Mouse (Mus musculus): ENCODE results near the gene Tdrd1.

Tdrd1 gene

GRCm38 (mm10) chr19:56828305-56828704 lies 2.3 kb downstream of the Tdrd1 start:
- no peak for DNase-seq (ENCODE audit: low read depth, low spot score)

DNA sequence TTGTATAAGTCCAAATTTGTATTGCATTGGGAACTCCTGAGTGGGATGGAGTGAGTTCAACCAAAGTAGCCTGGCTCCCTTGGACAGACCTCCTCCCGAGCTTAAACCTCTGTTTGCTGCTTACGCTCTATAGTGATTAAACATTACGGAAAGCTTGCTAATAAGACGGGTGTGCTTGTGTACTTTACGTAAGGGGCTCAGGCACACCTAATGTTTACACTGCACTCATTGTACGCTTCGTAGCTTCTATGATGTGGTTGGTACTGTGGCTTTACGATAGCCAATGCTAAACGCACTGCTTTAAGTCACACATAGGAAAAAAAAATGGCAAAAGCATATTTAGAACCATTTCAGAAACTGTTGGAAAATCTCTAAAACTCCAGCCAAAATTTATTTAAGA lies 3.3 kb downstream of the Tdrd1 start:
- DNase-seq (ENCODE audit: low read depth, low spot score), result no peak

GRCm38 (mm10) chr19:56830163-56830562 lies 4.2 kb downstream of the Tdrd1 start:
- no peak for DNase-seq (ENCODE audit: low read depth, low spot score)

DNA sequence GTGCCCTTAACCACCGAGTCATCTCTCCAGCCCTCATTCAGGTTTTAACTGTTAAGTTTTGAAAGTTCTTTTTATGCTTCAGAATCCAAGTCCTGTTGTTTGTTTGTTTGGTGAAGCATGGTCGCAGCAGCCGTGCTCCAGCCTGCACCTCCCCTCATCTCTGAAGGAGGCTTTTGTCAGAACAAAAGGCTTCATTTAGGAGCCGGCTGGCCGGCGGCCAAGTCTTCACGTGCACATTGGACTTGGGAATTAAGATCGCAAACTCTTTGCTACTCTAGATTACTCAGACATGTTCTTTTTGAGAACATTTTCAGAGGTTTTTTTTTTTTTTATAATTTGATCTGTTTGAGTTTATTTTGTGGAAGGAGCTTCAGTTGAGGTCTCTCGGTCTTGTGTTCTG lies 9.3 kb downstream of the Tdrd1 start:
- no peak for DNase-seq (ENCODE audit: low read depth, low spot score)

GRCm38 (mm10) chr19:56838942-56839706 lies 13.1 kb downstream of the Tdrd1 start:
- no peak for DNase-seq (ENCODE audit: low read depth, low spot score)

GRCm38 (mm10) chr19:56842974-56843373 lies 17.0 kb downstream of the Tdrd1 start:
- DNase-seq (ENCODE audit: low read depth, low spot score), result no peak

- DNase-seq (ENCODE audit: low read depth, low spot score), result no peak
Observed at GRCm38 (mm10) chr19:56852590-56852989, 26.6 kb downstream of the Tdrd1 start.

- no peak for DNase-seq (ENCODE audit: low read depth, low spot score)
Observed at GRCm38 (mm10) chr19:56856455-56856854, 30.4 kb downstream of the Tdrd1 start.

- no peak for DNase-seq (ENCODE audit: low read depth, low spot score)
Observed at GRCm38 (mm10) chr19:56867701-56868100, 41.7 kb downstream of the Tdrd1 start.

- no peak for DNase-seq (ENCODE audit: low read depth, low spot score)
Observed at GRCm38 (mm10) chr19:56873816-56874600, 48.0 kb downstream of the Tdrd1 start, which contains the start of gene Vwa2. TSS of gene Vwa2 (plus strand) at chr19:56874249.

DNA sequence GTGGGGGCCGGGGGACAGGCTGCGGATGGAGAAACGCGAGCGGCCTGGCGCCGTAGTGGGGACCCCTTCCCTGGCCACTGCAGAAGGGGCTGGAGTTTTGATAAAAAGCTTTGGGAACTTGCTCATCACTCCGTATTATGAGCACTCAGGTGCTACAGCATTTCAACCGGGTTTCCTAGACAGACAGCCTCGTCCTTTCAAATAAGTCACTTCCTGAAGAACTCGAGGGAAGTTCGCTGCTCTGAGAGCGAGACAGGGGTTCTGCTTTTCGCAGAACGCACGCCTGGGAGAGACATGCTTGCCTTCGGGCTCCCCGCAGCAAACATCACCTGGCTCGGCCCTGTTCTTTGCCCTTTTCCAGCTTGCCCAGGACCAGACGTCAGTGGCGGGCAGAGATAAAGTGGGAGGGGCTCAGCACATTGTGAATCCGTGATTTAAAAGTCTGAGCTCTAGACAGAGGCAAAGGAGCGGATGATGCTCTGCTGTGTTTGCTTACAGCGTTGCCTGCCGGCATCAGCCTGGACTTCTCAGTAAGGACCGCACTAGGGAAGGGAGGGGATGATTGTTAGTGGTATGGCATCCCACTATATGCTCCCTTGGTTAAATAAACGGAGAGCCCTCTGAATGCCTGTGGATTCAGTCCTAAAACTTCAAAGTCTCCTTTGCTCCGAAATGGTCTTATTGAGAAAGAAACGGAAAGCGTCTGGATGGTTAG lies 48.7 kb downstream of the Tdrd1 start:
- DNase-seq (ENCODE audit: low read depth, low spot score), result no peak

GRCm38 (mm10) chr19:56877364-56877763 lies 51.4 kb downstream of the Tdrd1 start:
- DNase-seq (ENCODE audit: low read depth, low spot score), result no peak

DNA sequence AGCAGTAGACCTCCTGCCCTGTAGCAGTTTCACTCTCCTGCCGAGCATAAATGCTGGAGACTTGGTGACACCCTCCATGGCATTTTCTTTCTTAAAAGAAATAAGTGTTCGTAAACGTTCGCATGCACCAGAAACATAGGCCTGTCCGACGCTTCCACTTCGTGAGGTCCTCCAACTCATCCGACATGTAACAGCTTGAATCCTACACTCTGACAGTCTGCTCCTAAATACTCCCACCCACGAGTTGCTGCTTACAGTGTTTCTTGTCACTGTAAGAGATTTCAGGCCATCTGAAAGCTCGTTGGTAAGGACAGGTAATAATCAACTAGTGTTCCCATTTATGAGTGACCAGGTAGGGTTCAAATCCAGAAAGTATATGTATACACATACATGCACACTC lies 61.9 kb downstream of the Tdrd1 start:
- DNase-seq (ENCODE audit: low read depth, low spot score), result no peak

GRCm38 (mm10) chr19:56888654-56889053 lies 62.6 kb downstream of the Tdrd1 start:
- DNase-seq (ENCODE audit: low read depth, low spot score), result no peak

GRCm38 (mm10) chr19:56891438-56891837 lies 65.4 kb downstream of the Tdrd1 start:
- no peak for DNase-seq (ENCODE audit: low read depth, low spot score)

DNA sequence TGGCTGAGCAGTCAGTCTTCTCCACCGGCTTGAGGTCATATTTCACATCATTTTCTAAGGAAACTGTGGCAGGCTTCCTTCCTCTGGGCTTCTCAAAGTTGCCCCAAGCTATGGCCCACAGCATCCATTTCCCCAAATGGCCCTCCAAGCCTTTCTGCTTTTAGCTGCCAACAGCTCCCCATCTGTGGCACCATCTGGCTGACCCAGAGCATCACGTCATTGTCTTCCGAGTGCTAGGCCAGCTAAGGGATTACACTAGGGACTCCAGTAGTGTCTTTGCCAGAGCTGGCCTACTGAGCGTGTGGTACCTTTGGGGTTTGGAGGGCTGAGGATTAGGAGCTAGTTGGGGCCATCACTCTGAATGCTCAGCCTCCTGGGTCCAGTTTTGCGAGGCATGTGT lies 66.6 kb downstream of the Tdrd1 start:
- no peak for DNase-seq (ENCODE audit: low read depth, low spot score)

- DNase-seq (ENCODE audit: low read depth, low spot score), result no peak
Observed at GRCm38 (mm10) chr19:56893326-56893725, 67.3 kb downstream of the Tdrd1 start.

GRCm38 (mm10) chr19:56897654-56898053 lies 71.6 kb downstream of the Tdrd1 start:
- no peak for DNase-seq (ENCODE audit: low read depth, low spot score)

- no peak for DNase-seq (ENCODE audit: low read depth, low spot score)
Observed at GRCm38 (mm10) chr19:56904095-56904494, 78.1 kb downstream of the Tdrd1 start.

DNA sequence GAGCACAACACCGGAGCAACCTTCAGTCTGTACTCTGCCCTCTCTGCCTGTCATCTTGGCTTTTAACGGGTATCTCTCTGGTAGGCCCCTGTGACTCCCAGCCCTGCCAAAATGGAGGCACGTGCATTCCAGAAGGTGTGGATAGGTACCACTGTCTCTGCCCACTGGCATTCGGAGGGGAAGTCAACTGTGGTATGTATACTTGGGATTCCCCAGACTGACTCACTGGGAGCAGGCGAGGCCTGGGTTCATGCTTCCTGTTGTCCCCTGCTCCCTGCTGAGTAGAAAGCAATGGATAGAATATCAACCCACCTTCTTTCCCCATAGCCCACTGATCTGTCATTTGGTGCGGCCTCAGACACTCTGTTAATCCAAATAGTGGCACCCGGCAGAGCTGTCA lies 79.4 kb downstream of the Tdrd1 start:
- no peak for DNase-seq (ENCODE audit: low read depth, low spot score)

DNA sequence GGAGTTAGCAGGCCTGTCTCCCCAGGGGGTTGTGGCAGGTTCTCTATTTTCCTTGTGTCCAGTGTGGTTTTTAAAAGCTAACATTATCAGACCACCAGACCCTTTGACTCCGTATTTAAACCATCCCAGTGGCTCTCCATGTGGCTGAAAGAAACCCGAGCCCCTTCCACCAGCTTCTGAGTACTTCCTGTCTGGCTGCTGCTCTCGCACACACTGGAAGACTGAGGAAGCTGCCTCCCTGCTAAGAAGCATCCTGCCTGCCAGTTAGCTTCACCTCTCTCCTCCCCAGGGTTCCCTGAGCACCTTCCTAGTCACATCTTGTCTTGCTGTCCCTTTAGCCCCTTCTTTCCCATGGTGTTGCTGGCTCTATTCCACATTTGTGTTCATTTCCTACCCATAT lies 81.8 kb downstream of the Tdrd1 start:
- no peak for DNase-seq (ENCODE audit: low read depth, low spot score)

All from retina, adult 2 months (tissue).